Mouse (Mus musculus) retina, adult 2 months (tissue): ENCODE data around the gene Dus2.
"Not testable (repeated sequence)": the region's sequence is repeated elsewhere in the genome, so short reads cannot be mapped to it uniquely, and the experiment has no call there.

Source experiments
- DNase-seq: peaks from one replicate; pipeline ENCODE4 v3.0.0-alpha.2; 2012; ENCODE audit warnings: low read depth, low spot score

Dus2 gene

DNA sequence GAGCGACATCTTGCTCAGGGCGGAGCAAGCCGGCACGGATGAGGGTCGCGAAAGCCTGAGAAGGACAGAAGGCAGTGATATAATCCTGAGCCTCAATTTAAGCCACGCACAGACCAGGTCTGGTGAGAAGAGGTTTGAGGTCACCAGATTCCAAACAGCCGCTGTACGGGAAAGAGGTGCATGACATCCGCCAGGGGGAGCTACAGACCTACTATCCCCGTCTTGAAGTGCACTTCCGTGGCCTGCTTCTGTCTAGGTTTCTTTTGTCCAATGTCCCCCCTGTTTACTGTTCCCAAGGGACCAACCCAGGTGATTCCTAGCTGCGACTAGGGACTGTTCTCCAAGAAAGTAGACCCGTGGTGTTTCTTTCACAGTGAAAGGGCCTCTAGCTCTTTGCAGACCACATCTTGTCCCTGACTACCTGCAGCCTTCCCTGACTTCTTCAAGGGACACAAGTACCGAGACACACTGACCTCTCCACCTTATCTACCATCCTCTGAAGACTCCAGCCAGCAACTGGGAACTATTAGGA lies at the start of gene Dus2:
Dus2 (plus strand) TSS at position 482 of the 532 bp plus-strand sequence.
- peak; percentile 63 for DNase-seq

DNA sequence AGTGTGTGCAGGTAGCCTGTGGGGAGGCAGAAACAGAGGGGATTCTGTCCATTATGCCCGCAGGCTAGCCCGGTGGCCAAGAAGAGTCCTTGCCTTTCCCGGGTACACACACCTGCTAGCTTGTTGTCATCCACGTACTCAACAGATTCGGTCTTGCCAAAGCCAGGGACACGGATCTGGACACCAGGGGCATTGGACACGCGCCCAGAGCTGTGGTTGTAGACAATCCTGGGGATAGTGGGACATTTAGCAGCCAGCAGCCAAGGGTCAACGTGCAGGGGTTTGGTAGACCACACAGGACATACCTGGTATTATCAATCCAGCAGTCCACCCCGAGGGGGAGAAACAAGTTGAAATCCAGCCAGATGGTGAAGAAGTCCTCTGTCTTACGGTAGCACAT lies 49.1 kb upstream of the Dus2 start:
- no peak for DNase-seq

GRCm38 (mm10) chr8:105942542-105942941 lies 48.6 kb upstream of the Dus2 start:
- DNase-seq = no peak

- no peak for DNase-seq
Measured at GRCm38 (mm10) chr8:105943321-105943739, 47.8 kb upstream of the Dus2 start, which contains the start of gene Lcat. Gene Lcat, minus strand, starts transcription at chr8:105943382.

- DNase-seq = no peak
Measured at GRCm38 (mm10) chr8:105949350-105949749, 41.8 kb upstream of the Dus2 start.

- no peak for DNase-seq
Measured at GRCm38 (mm10) chr8:105951057-105951659, 40.0 kb upstream of the Dus2 start.

- no peak for DNase-seq
Measured at GRCm38 (mm10) chr8:105956556-105956955, 34.6 kb upstream of the Dus2 start.

- no peak for DNase-seq
Measured at GRCm38 (mm10) chr8:105957813-105958212, 33.3 kb upstream of the Dus2 start.

DNA sequence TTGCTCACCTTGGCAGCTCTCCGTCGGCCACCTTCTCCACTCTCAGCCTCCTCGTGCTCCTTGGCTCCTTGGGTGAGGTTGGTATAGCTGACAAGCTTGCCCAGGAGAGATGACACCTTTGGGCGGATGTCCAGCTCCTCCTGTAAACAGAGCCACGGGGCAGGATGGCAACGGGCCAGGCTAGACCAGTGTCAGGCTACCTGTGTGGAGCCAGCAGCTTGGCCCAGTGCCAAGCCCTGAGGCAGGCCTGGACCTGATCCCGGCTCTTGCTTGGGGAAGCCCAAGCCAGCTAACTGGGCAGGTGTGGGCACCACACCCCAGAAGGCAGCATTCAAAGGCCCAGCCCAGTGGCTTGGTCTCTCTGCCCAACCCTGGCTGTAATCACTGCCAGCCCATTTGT lies 31.8 kb upstream of the Dus2 start:
- DNase-seq = no peak

DNA sequence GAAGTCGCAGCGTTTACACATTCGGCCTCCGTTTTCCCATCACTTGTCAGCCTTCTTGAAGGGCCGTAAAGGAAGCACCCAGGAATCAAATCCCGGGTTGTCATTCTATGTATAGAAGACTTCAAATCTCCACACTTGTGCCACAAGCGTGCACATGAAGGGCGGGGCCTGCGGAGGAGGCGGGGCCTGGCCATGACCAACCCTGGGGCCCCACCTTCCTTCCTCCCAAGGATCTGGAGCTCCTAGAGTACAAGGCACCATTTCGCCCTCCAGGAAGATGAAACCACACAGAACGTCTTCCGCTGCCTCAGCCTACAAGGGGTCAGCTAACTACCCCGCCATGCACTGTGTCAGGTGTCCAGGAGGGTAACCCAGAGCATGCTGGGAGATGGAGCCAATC lies 30.0 kb upstream of the Dus2 start:
- DNase-seq = no peak

DNA sequence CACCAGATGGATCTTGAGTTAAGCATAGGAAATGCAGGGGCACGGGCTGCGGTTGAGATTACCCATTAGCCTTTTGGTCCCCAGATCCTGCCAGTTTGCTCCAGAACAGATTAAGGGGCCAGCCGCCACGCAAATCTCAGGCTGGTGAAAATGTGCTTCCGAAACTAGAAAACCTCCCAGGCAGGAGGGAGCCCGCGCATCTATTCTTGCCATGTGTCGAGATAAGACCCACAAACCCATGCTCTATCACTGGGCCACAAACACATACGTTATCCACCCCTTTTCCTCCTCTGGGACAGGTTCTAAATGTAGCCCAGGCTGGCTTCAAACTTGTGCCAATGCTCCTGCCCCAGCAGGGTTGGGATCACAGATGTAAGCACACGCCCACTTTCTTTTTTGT lies 29.6 kb upstream of the Dus2 start:
- no peak for DNase-seq

DNA sequence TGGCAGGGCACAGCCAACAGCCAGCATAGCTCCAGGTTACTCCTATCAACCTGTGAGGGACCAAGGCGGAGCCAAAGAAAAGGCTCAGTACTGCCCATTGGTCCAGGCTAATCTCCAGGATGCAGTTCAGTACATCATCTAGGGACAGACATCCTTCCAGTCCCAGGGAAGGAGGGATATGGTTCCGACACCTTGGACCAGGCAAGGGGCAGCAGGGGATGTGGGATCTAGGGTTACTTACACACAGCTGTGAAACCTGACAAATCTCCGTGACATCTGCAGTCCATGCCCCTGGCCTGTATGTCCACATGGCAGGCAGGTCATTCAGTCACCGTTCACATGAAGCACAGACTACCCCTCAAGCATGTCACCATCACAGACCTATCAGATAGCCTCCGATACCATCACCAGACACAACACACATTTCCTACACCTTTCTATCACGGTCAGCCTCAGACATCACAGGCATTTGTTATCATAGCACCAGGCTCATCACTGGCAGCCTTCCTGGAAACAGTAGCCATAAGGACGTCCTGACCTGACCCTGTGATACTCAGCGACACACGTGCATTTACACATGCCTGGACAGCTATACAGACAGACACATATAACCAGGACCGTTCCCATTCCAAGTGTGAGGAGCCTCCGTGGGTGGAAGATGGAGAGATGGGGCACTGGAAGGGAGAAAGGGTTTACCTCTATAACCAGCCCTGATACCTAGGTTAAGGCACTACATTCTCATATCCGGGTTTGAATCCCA lies 26.5 kb upstream of the Dus2 start:
- DNase-seq = no peak

GRCm38 (mm10) chr8:105965266-105965904 lies 25.8 kb upstream of the Dus2 start:
- no peak for DNase-seq

DNA sequence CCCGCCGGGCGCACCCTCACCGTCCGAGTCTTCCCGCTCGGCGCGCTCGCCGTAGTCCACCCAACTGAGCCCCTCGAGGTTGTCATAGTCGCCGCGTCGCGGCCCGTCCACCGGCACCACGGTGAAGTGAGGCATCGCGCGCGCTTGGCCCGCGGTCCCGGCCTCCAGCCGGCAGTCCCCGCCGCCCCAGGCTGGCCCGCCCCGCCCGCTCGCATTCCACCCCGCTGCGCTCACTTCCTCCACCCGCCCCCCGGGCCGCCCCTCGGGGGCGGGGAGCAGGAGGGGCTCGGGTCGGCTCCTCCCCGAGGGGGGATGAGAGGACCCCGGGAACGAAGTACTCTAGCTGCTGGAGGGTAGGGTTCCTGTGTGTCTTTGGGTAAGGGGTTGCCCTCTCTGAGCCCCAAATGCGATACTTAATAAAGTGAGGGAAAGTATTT lies 25.2 kb upstream of the Dus2 start, which contains the start of gene Slc12a4:
Slc12a4 (minus strand) TSS at position 193 of the 437 bp plus-strand sequence.
- no peak for DNase-seq

- DNase-seq = no peak
Measured at GRCm38 (mm10) chr8:105966692-105967311, 24.3 kb upstream of the Dus2 start.

- no peak for DNase-seq
Measured at GRCm38 (mm10) chr8:105969367-105969766, 21.8 kb upstream of the Dus2 start.

DNA sequence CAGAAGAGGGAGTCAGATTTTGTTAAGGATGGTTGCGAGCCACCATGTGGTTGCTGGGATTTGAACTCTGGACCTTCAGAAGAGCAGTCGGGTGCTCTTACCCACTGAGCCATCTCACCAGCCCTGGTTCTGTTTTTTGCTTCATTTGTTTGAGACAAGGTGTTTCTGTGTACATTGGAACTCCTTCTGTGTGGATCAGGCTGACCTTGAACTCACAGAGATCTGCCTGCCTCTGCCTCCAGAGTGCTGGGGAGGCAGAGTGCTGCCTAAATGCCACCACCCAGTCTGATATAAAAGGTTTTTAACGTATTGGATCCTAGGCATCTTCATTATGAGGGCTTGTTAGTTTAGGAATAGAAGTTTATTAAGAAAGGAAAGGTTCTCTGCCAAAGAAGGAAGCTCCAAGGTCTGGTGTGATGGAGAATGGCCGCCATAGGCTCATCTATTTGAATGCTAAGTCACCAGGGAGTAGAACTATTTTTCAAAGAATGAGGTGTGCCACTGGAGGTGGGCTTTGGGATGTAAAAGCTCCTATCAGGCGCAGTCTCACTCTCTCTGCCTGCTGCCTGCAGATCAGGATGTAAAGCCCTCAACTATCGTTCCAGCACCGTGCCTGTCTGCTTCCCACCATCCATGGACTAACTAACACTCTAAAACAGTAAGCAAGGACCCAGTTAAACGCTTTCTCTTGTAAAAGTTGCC lies 20.0 kb upstream of the Dus2 start:
- DNase-seq = no peak

DNA sequence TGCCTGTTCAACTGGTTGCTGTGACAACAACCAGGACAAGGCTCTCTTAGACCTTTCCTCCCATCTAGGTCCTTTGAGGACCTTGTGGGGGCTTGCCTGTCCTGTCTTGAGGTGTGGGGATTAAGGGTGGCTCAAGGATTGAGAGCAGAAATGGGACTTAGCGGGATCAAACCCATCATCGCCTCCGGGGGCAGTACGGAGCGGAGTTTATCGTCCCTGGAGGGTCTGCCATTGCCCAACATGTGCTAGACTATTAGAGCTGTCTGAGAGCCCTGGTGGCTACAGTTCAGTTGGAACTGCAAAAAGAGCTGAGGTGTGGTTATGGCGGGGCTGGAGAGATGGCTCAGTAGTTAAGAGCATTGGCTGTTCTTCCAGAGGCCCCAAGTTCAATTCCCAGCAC lies 15.8 kb upstream of the Dus2 start:
- DNase-seq = no peak

DNA sequence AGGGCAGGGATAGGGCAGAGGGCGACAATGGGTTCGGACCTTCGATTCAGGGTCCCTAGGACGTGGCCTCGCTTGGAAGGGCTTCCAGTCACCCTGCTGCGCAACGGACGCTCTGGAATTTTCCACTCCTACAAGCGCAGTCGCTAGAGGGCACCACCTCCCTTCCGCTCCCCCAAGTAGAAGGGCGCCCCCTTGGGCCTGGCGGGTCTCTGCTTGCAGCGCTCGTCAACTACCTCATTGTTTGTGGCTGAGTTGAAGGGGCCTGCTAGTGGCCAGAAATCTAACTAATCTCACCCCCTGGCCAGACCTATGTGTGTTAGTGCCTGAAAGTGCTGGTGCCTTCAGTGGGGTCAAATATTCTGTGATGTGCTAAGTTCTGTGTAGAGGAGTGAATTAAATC lies 11.8 kb upstream of the Dus2 start, which contains the start of gene Dpep3:
Dpep3 (minus strand) TSS at position 105 of the 400 bp plus-strand sequence.
- no peak for DNase-seq

- DNase-seq = no peak
Measured at GRCm38 (mm10) chr8:105981146-105981545, 10.0 kb upstream of the Dus2 start.

- DNase-seq = not testable (repeated sequence)
Measured at GRCm38 (mm10) chr8:105983406-105983805, 7.7 kb upstream of the Dus2 start.
